Mouse (Mus musculus) frontal cortex, adult 2 months (tissue): ENCODE measurements at regions not wholly inside any gene's neighbourhood (a gene's known extent, or its start where the extent isn't known, plus 50 kb on each side); places are given as distances from the start of the nearest gene placed in this dataset.
A peak's percentile ranks its signal among the peaks of the same experiment; 100 is the strongest.

Source experiments
- DNase-seq, 2 experiments: peaks; one replicate each; pipeline ENCODE4 v3.0.0; 2022; ENCODE audit warnings: low spot score in 1 of 2; ENCODE audit errors: extremely low spot score in 1 of 2

DNA sequence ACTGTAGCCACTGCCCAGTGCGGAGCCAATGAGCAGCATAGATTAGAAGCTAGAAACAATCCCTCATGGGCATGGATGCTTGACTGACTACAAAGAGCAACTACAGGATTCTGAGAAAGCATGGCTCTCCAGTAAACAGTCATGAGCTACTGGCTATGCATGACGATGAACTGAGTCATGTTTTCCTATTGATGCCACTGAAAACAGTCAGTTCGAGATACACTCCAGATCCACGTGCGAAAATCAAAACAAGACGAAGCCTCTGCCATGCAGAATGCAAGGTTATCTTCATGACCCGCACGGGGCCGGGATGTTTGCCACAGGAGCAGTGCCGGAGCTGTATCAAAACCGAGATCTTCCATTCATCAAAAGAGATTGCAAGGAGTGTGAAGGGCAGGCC is 413.9 kb downstream of the Rnd3 start:
- DNase-seq, result no peak

DNA sequence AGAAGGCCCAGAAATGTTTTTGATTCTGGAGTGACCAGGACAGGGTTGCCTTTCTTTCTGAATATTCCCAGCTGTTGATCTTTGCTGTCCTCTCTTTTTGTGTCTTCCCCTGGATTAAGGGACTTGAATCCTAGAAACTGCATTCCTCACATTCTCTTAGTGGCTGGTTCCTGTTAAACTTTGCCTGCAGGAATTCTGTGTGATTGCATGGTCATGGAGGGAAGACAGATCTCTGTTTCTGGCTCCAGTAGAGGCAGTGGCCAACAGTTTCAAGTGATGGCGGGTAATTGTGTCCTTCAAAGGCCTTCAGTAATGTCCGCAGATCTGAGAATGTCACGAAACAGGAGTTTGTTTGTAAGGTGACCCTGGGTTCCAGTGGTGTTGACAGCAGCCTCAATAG is 410.1 kb upstream of the Mmadhc start:
- DNase-seq, result no peak

DNA sequence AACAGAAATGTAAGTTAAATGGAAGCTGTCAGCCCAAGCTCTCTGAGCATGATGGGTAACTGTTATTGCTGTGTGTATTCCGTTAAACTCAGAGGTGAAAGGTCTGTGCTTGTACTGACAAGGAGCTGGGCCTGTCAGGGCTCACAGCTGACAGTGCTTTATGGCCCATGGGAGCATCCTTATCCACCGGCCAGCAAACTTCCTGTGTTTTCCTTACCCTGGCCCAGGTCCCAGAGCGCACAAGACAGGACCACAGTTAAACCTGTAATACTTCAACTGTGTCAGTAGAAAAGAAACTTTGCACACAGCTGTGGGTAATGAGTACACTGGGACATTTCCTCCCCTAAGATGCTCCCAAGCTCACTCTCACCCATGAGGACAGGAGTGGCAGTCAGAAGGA is 407.7 kb upstream of the Mmadhc start:
- no peak for DNase-seq

DNA sequence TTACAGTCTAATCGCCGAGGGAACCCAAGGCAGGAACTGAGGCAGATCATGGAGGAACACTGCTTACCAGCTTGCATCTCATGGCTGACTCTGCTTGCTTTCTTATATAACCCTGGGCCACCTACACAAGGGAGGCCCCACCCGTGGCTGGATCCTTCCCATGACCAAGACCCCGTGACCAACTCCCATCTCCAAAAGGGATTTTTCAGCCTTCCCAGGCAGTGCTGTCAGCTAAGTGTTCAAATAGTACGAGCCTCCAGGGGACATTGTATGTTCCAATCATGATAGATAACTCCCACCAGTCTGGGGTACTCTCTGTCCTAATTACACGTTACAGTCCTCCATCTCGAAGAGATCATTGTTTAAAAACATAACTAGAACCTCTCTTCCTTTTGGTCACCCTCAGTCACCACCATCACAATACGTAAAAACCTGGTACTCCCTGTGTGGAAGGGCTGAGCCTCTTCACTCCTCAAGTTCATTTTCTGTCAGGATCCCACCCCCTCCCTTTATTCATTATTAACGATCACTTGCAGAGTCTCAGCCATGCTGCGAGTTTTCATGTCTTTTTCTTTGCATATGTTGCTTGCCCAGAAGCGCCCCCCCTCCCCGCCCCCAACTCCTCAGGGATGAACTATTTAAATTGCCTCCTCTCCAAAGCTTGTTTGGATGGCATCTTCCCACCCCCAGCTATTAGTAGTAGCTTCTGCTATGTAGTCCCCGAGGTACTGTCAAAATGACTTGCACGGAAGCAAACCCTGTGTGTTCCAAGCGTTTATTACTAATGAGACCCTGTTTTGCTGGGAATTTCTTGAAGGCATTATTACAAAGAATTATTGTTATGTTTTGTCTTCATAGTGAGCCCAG is 406.2 kb upstream of the Mmadhc start:
- DNase-seq, result no peak

DNA sequence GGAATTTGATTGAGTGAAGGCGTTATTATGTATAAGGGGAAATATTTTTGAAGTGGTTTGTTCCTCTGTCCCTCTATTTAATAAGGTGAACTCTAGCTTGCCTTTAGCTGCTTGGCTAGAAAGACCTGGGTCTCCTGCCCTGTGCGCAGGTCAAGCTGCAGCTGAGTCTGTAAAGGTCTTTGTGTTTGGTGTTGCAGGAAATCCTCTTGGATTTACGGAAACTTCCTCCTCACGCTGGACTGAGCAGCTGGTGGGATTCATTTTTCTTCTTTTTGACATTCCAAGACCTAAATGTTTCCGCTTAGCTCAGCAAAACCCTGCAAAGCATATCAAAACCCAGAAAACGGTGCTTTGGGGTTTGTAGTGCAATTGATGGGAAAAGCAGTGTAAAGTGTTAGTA is 402.2 kb upstream of the Mmadhc start:
- no peak for DNase-seq

DNA sequence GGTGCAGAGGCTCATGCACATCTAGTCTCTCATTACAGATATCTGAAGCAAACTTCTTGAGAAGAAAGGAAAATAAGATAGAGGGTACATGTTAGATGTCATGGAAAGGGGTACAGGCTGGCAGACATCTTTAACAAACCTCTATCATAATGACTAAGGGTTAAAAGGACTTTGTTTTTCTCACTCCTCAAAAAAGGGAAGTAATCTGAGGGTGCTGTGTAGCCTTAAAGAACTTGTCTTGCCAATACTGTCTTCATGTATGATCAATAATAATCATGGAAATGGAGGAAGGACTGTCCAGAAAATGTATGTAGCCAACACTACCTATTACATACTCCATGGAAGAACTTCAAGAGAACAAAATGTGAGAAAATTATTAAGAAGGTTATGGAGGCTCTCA is 400.0 kb upstream of the Mmadhc start:
- no peak for DNase-seq

DNA sequence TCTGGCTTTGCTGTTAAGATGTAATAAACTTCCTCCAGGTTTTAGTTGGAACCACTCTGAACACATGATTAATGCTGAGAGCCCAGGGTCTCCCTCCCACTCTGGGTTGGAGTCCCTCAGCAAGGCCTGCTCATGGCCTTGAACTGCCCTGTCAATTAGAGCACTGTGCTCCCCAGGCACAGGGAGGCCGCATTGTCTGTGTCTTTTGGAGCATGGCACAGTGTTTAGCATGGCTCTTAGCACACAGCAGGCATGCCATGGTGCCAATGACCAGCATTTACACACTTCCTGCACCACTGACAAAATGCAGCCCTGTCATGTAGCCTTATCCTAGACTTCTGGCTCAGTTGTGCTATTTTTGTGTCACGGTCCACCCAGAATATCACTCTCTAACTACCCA is 398.2 kb upstream of the Mmadhc start:
- DNase-seq, result no peak

DNA sequence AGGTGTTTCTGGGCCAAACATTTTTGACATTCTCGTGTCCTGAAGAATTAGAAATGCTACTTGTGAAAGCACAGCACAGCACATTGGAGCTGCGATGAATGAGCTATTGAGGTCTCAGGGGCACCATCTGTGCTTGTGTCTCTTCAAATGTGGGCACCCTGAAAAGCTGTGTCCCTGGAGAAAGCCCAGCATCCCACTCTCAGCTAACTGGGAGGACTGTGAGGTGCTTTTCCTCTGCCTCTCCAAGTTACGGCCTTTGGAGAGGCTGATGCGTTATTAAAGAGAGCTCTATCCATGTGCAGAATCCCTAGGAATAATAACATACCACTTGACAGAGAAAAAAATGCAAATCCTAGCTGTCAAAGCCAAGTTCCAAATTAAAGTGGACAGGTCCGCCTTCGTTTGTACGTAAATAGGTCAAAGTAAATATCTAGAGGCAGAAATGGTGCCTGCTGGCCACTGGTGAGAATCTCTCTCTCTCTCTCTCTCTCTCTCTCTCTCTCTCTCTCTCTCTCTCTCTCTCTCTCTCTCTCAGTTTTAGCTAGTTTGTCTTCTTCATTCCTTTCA is 397.3 kb upstream of the Mmadhc start:
- DNase-seq, result peak in 1 of 2 experiments; percentile 5

DNA sequence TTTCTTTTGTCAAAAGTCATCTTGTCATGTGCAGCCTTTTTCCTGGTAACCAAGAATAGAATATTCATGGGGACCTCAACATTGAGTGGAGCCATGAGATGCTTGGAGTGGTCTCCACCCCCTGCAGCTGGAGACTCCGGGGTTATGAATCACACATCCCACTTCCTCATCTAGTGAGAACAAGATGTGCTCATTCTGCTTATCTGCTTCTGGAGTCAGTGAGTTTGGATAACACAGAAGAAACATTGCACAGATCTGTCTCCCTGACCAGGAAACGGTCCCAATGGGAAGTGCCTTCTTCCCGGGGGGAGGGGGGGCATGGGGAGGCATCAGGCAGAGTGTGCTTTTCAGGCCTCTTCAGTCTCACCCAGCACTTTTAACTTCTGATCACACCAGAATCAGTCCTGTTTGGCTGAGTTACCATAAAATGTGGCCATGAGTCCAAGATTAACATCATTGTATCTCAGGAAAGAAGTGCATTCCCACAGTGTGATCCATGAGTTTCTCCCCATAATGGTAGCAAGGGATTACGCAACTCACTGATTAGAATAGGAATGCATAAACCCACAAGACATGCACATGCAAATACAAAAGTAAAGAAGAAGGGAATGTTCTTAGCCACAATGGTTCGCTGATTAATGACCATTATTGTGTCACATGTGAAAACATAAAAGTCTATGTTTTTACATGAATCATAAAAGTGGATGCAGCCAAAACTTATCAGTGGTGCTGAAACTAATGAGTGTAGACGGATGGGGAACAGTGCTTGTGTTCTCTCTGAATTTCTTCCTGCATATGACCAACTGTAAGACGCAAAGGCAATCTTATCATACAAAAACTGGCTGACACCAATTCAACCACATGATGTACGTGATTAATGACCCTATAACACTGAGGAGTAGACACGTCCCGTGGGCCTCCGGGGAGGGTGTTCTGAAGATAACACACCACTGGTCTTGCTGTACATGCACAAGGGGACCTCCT is 393.8 kb upstream of the Mmadhc start:
- DNase-seq, result no peak

DNA sequence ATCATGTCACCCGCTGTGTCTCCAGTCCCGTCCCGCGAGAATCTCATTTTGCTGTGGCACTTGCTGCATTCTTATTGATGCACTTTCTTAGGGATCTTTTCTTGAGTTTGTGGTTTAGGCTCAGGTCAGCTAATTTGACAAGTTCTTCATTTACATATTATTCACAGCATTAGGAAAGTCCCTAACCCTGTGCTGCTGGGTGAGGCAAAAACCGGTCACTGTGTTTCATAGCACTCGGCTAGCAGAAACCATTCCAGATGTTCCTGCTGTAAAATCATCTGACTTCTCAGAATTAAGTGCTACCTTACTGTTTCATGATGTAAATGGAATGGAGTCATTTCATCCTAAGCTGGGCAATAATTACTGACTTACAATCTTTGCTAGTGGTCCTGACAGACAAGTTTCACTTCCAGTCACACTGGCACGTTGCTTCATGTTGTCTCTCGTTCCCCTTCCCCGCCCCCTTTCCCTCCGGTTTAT is 391.1 kb upstream of the Mmadhc start:
- DNase-seq, result no peak

DNA sequence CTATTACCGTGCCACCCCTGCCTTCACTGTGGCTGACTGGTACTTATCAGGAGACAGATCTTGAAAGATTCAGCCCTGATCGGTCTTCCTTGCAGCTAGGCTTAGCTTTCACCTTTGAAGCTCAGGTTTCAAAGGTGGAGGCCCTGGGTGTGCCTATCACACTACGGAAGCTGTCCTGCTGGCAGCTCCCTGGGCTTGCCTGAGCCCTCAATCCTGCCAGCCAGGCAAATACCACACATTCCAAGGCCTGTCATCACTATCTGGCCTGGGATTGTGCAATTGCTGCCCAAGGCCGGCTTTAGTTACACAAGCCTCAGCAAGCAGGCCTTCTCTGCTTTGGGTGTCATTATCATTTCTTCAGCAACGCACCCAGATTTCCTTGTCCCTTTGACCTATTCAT is 390.6 kb upstream of the Mmadhc start:
- no peak for DNase-seq

DNA sequence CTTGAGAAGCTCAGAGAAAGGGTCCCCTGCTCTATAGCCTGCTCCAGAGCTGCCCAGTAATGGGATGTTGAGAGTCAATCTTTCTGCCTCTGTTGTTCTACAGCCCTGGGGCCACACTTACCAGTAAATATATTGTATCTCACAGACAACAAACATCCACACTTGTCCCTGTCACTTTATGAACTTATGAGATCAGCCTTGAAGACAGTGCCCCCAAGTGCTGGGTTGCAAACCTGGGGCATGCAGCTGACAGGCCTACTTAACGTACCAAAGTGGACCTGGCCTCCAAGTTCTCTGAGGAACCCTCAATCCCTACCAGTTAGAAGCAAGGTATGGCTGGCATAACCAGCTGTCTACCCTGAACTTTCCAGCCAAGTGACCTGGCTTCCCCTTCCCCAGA is 380.9 kb upstream of the Mmadhc start:
- no peak for DNase-seq

DNA sequence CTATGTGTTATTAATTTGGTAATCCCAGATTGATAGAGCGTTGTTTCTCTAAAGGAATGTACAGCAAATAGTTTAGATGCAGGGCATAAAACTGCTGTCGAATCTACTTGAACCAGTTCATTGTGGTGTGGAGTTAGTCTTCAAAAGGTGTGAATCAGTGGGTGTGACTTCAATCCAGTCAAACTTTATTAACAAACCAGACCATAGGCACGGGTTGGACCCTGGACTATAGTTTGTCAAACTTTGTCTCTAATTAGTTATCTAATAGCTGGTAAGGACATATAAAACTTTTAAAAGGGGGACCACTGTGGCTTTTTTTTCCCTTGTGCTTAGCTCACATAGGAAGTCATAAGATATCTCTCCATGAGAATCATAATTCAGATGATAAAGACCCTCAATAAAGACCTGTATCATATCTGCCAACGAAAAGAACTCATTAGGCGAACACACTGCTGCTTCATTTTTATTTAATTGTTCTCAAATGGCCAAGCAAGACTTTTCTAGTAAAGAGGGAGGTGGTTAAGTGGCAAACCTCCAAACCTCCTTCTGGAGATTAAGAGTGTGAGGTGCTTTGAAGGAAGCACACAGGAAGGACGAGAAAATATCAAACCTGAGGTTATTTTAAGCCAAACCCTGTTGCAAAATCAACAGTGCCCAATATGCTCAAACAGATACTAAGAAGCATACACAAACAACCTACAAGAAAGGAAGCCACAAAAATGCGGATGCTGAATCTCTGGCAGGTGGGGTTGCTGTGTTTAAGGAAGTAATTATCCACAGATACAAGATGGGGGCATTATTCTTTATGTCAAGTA is 379.3 kb upstream of the Mmadhc start:
- DNase-seq, result no peak

DNA sequence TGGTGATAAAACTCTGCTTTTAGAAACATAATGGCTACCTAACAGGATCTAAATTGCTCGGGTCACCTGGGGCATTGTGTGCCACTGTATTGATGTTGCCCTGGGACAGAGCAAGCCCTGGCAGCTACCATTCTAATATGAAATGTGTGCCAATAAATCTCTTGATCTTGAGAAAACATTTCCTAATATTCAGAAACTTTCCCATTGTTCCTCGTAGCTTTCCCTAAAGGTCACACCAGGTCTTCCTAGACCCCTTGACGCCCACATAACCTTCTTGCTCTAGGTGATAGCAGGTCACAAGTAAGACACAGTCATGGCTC is 378.2 kb upstream of the Mmadhc start:
- DNase-seq, result no peak

DNA sequence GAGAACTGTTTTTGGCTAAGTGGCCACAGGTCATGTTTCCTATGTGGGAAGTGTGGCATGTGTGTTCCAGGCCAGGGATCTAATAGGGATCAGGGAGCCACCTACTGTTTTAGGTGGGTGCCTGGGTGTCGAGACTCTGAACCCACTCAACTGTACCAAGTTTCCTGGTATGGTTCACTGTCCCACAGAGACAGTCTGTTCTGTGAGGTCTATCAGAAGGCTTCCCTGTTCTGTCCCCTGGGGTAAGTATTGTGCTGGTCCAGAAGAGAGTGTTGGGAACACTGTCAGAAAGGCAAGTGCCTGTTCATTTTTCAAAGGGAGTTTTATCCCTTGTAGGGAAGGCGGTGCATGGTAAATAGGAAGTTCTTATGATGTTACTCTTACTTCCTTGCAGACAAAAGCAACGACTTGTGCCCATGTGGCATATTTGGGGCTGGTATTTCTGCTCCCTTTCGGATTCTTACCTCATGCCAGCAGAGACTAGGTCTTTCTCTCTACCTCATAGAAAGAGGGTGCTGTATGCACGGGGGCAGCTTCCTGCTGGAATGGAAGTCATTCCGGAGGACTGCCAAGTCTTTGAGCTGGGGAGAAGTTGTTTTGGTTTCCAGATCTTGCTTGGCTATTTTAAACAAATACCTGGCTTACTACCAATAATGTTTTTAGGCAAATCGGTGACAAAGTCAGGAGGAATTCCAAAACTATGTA is 377.7 kb upstream of the Mmadhc start:
- no peak for DNase-seq

DNA sequence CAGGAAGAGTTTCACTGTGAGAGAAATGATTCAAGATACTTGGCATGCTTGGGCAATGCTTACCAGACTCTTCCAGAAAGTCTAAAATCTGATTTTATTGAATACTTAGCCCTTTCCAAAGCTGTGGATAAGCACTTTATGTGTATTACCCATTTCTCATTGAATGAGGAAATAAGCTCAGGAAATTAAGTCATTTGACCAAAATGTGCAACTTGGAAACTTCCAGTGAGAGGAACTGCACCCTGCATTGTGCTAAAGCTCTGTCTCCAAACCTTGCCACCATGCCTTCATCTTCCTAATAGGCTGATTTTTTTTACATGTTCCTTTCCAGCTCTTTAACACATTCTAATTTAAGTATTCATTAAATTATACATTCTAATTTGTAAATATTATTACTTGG is 372.7 kb upstream of the Mmadhc start:
- no peak for DNase-seq

DNA sequence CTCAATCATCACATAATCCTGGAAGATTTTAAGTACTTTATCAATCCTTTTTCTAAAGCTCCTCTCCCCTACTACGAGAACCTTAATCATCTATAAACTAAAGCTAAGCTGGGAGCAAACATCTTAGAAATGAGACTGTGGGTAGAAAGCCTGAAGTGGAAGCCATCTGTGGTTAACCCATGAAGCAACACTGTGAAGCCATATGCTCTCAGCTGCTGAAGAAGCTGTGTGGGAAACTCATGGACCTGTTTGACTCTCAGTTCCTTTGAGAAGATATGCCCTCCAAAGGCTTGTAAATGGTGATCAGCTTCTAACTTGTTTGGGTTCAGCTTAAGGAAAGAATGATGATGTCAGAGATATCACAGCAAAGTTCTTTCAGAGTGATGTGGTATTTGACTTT is 372.2 kb upstream of the Mmadhc start:
- DNase-seq, result no peak

DNA sequence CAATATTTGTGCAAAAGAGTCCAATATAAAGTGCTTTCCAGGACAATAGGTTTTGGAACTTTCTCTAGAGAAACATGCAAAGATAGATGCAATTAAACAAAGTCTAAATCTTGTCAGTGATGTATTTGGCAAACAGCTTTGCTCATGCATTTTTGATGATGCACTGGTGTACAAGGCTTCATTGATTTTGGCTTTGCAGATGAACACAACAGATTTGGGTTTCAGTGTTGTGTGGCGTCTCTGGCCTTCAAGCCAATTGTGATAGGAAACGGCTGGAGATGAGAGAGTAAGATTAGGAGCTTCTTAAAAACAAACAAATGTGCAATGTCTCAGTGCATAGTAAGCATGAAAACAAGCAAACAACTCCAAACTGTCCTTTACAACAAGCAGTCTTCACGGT is 370.6 kb upstream of the Mmadhc start:
- no peak for DNase-seq

DNA sequence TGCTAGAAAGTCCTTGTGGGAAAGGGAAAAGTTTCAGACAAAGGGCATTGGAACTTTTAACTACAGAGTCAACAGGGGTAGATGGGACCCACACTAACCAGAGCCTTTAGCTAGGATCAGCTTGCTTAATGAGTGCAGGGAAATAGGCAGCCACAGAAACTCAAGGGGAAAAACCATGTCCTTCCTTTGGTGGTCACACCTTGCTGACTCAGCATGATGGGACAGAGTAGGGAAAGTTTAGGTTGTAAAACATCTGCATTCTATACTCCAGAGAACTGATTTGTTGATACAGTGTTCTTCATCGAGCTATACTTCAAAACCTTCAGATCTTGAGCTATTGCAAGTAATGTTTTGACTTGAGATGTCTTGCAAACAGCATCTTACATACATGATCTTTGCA is 365.9 kb upstream of the Mmadhc start:
- DNase-seq, result no peak

DNA sequence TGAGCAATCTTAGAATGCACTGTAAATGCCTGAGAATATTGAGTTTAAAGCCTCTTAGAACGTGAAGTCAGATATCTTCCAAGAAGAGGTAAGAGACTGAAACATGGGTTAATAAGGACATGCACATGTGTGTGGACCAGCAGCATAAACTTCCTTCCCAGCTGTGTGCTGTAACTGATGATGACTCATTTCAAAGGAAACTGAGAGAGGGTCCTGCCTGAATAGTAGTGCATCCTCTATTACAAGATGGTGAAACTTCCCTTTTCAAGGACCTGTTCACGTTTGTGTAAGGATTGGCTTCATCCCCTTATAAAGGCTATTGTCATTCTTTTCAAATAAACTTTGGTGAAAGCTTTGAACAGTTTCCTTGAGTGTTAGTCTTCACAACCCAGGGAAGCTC is 363.4 kb upstream of the Mmadhc start:
- no peak for DNase-seq
